Mouse (Mus musculus) thymus, adult 2 months (tissue): Measurements from ENCODE around the gene Tmem150c.

ENCODE experiments used
- CTCF ChIP-seq: fragments of 200-500 bp; IDR thresholded peaks from 2 replicates; pipeline ENCODE4 v1.5.1; 2012; ENCODE audit warnings: mild to moderate bottlenecking, control low read depth, low read length, moderate library complexity, borderline replicate concordance; ENCODE audit not compliant: control insufficient read depth, poor library complexity, insufficient read depth; ENCODE audit errors: extremely low read depth
- POLR2A ChIP-seq: fragments of 200-500 bp; IDR thresholded peaks from 2 replicates; pipeline ENCODE4 v1.6.1; 2012; ENCODE audit warnings: mild to moderate bottlenecking, low read length, control low read depth, moderate library complexity; ENCODE audit not compliant: control insufficient read depth, poor library complexity, insufficient read depth; ENCODE audit errors: extremely low read depth

DNA sequence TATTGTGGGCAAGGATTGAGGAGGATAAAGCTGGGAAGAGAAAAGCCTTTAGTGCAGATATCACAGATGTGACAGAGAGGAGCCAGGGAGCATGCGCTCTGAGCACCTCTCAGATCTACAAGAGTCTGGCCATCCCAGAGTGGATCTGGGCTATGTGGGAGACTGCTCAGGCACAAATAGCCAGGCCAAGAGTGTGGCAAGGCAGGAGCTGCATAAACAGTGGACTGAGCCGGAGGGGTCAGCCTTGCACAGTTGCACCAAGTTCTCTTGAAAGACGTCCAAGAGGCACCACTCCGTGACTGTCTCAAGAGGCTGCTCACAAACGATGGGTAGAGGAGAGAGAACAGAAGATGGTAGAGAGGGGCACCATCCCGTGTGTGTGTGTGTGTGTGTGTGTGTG, 47.1 kb upstream of the Tmem150c start:
- TF ChIP-seq CTCF (no peak), POLR2A (no peak)
